Mouse (Mus musculus) CH12.LX (cell line): Measurements from ENCODE around the gene Sult3a2. TPM values are rescaled to one million over a fixed set of nuclear protein-coding genes. Genes with fewer than 3 reads are reported as not detected.

Source experiments
- DNase-seq: peaks from one replicate; pipeline ENCODE4 v3.0.0-alpha.2; 2013; ENCODE audit errors: extremely low read depth
- H3K27ac ChIP-seq: 2 replicates; pipeline ENCODE4 v1.5.1; 2012; ENCODE audit warnings: low read depth, mild to moderate bottlenecking, control low read depth, moderate library complexity; ENCODE audit not compliant: insufficient read depth
- H3K27me3 ChIP-seq: replicated peaks from 2 replicates; pipeline ENCODE3; 2012; ENCODE audit warnings: inconsistent platforms
- H3K36me3 ChIP-seq, 2 experiments: replicated peaks in 1 of 2; 2 replicates each; pipeline versions ENCODE3 to v1.6.1; 2012; ENCODE audit warnings: inconsistent platforms in 1 of 2, low read length in 1 of 2, mild to moderate bottlenecking in 1 of 2, mixed read lengths in 1 of 2, moderate library complexity in 1 of 2; ENCODE audit not compliant: control insufficient read depth in 1 of 2, insufficient read depth in 1 of 2
- H3K4me1 ChIP-seq, 2 experiments: 2 replicates each; pipeline ENCODE4 v1.6.1; 2012; ENCODE audit warnings: inconsistent platforms in 1 of 2, moderate library complexity in 1 of 2; ENCODE audit not compliant: insufficient read depth in 2 of 2, control insufficient read depth in 1 of 2
- H3K4me2 ChIP-seq: 2 replicates; pipeline ENCODE4 v1.6.1; 2012; ENCODE audit warnings: low read depth, mild to moderate bottlenecking, control low read depth; ENCODE audit not compliant: poor library complexity, insufficient read depth, severe bottlenecking
- H3K4me3 ChIP-seq, 3 experiments: fragments of 150-350 bp in 1 of 3; sonication (generic) in 1 of 3; replicated peaks in 1 of 3; 2 replicates each; pipeline versions ENCODE3 to v1.5.1; 2011 to 2012; ENCODE audit warnings: low read depth in 2 of 3, low read length in 2 of 3, mild to moderate bottlenecking in 2 of 3, moderate library complexity in 2 of 3, control low read depth in 1 of 3, improper control_type of control experiment in 1 of 3, inconsistent platforms in 1 of 3, mixed read lengths in 1 of 3; ENCODE audit not compliant: poor library complexity in 1 of 3
- H3K79me2 ChIP-seq: replicated peaks from 2 replicates; pipeline ENCODE4 v1.6.1; 2012; ENCODE audit warnings: mild to moderate bottlenecking, moderate library complexity; ENCODE audit not compliant: control insufficient read depth, poor library complexity, insufficient read depth, severe bottlenecking; ENCODE audit errors: extremely low read depth
- H3K9ac ChIP-seq: 2 replicates; pipeline ENCODE4 v1.6.1; 2012; ENCODE audit warnings: low read depth, mild to moderate bottlenecking, control low read depth, moderate library complexity; ENCODE audit not compliant: insufficient read depth
- H3K9me3 ChIP-seq: replicated peaks from 2 replicates; pipeline ENCODE3; 2012; ENCODE audit warnings: low read length, inconsistent platforms, mixed read lengths
- BHLHE40 ChIP-seq: IDR thresholded peaks from 2 replicates; pipeline ENCODE4 v1.6.1; 2011; ENCODE audit warnings: mild to moderate bottlenecking, low read depth, low read length, improper control_type of control experiment
- CHD2 ChIP-seq: IDR thresholded peaks from 2 replicates; pipeline ENCODE4 v1.6.1; 2011; ENCODE audit warnings: low read length, improper control_type of control experiment
- ETS1 ChIP-seq: conservative IDR thresholded peaks from 2 replicates; pipeline ENCODE4 v1.6.1; 2012; ENCODE audit warnings: low read depth, mild to moderate bottlenecking, inconsistent platforms, low read length, improper control_type of control experiment, moderate library complexity
- GABPA ChIP-seq: IDR thresholded peaks from 2 replicates; pipeline ENCODE4 v1.6.1; 2012; ENCODE audit warnings: low read depth, low read length, improper control_type of control experiment, inconsistent platforms; ENCODE audit not compliant: insufficient replicate concordance
- IRF4 ChIP-seq: IDR thresholded peaks from 2 replicates; pipeline ENCODE4 v1.6.1; 2014; ENCODE audit warnings: low read depth, mild to moderate bottlenecking, inconsistent platforms, low read length, improper control_type of control experiment
- JUN ChIP-seq: IDR thresholded peaks from 2 replicates; pipeline ENCODE4 v1.6.1; 2011; ENCODE audit warnings: low read depth, mild to moderate bottlenecking, low read length, improper control_type of control experiment, moderate library complexity; ENCODE audit not compliant: insufficient read depth
- JUND ChIP-seq: conservative IDR thresholded peaks from 2 replicates; pipeline ENCODE4 v1.6.1; 2011; ENCODE audit warnings: low read depth, low read length, improper control_type of control experiment
- MAFK ChIP-seq: IDR thresholded peaks from 2 replicates; pipeline ENCODE4 v1.6.1; 2011; ENCODE audit warnings: low read length, improper control_type of control experiment; ENCODE audit not compliant: insufficient replicate concordance
- MEF2A ChIP-seq: IDR thresholded peaks from 2 replicates; pipeline ENCODE4 v1.6.1; 2014; ENCODE audit warnings: low read depth, mild to moderate bottlenecking, inconsistent platforms, low read length, improper control_type of control experiment, borderline replicate concordance
- MXI1 ChIP-seq: IDR thresholded peaks from 2 replicates; pipeline ENCODE4 v1.6.1; 2011; ENCODE audit warnings: mild to moderate bottlenecking, low read depth, low read length, improper control_type of control experiment
- NELFE ChIP-seq: IDR thresholded peaks from 2 replicates; pipeline ENCODE4 v1.6.1; 2011; ENCODE audit warnings: low read depth, low read length, improper control_type of control experiment
- NRF1 ChIP-seq: IDR thresholded peaks from 2 replicates; pipeline ENCODE4 v1.6.1; 2014; ENCODE audit warnings: low read depth, mild to moderate bottlenecking, inconsistent platforms, low read length, improper control_type of control experiment, moderate library complexity
- POLR2A ChIP-seq: IDR thresholded peaks from 2 replicates; pipeline ENCODE4 v1.6.1; 2011; ENCODE audit warnings: low read depth, mild to moderate bottlenecking, improper control_type of control experiment, low read length
- POLR2AphosphoS2 ChIP-seq: IDR thresholded peaks from 2 replicates; pipeline ENCODE4 v1.6.1; 2011; ENCODE audit warnings: low read depth, low read length, improper control_type of control experiment
- RAD21 ChIP-seq: IDR thresholded peaks from 2 replicates; pipeline ENCODE4 v1.6.1; 2011; ENCODE audit warnings: low read depth, mild to moderate bottlenecking, low read length, improper control_type of control experiment, moderate library complexity
- TBP ChIP-seq: conservative IDR thresholded peaks from 2 replicates; pipeline ENCODE4 v1.6.1; 2011; ENCODE audit warnings: low read depth, low read length, improper control_type of control experiment
- UBTF ChIP-seq: IDR thresholded peaks from 2 replicates; pipeline ENCODE4 v1.6.1; 2012; ENCODE audit warnings: low read depth, mild to moderate bottlenecking, inconsistent platforms, low read length, improper control_type of control experiment, moderate library complexity
- USF1 ChIP-seq: IDR thresholded peaks from 2 replicates; pipeline ENCODE4 v1.6.1; 2014; ENCODE audit warnings: low read depth, mild to moderate bottlenecking, inconsistent platforms, low read length, improper control_type of control experiment
- ZC3H11A ChIP-seq: IDR thresholded peaks from 2 replicates; pipeline ENCODE4 v1.6.1; 2012; ENCODE audit warnings: low read depth, mild to moderate bottlenecking, inconsistent platforms, low read length, improper control_type of control experiment
- dilution Hi-C: fragments of 300-500 bp; cut with MboI; formaldehyde crosslinking; loops from 2 replicates; pipeline ENCODE4 v1.14.3; 2020; ENCODE audit warnings: low sequenced_read_pairs; ENCODE audit not compliant: extremely low pct_unique_long_range_greater_than_20kb, extremely low pct_ligation_motif_present
- in situ Hi-C: fragments of 300-500 bp; cut with MboI; formaldehyde crosslinking; loops from 3 replicates; pipeline ENCODE4 v1.14.3; 2019; ENCODE audit warnings: low sequenced_read_pairs, low pct_ligation_motif_present, low pct_unique_long_range_greater_than_20kb, mixed read lengths
- polyA plus RNA-seq: library from polyadenylated mRNA; unstranded; fragments of >175 nt; gene quantifications from 2 replicates; pipeline ENCODE4 v1.2.1, GENCODE M21; 2012; ENCODE audit warnings: low read depth; ENCODE audit not compliant: insufficient read length
- total RNA-seq, 2 experiments: library from RNA; depleted of rRNA; stranded (reverse); fragments of 300-350 nt in 1 of 2; fragments of >200 nt in 1 of 2; gene quantifications; 2 replicates each; pipeline ENCODE4 v1.2.3; 2012 to 2014

The Sult3a2 gene
- total and polyA plus RNA-seq, 3 experiments = not detected

GRCm38 (mm10) chr10:33816923-33817322 lies 30.4 kb upstream of the Sult3a2 start:
- Histone ChIP-seq H3K4me3 (no peak overlapping the region), H3K9ac (no peak overlapping the region), H3K36me3 (no peaks in the 10 kb centered on the region), H3K27ac (no peak overlapping the region), H3K79me2 (no peaks in the 10 kb centered on the region), H3K4me1 (no peaks in the 10 kb centered on the region), H3K4me2 (no peak overlapping the region), H3K9me3 (no peaks in the 10 kb centered on the region), H3K27me3 (no peaks in the 10 kb centered on the region)
- in situ Hi-C loops (no loop called here), dilution Hi-C loops (no loop called here)
- no peak for TF ChIP-seq MAFK
- TF ChIP-seq MXI1 = no peak
- no peak for TF ChIP-seq GABPA
- no peak for TF ChIP-seq POLR2AphosphoS2
- no peak for TF ChIP-seq POLR2A
- TF ChIP-seq UBTF = no peak
- no peak for TF ChIP-seq USF1
- TF ChIP-seq ETS1 = no peak
- no peak for TF ChIP-seq ZC3H11A
- TF ChIP-seq CHD2 = no peak
- no peak for TF ChIP-seq TBP
- no peak for TF ChIP-seq BHLHE40
- no peak for TF ChIP-seq NRF1
- TF ChIP-seq RAD21 = no peak
- TF ChIP-seq NELFE = no peak
- no peak for TF ChIP-seq JUND
- no peak for TF ChIP-seq JUN
- TF ChIP-seq MEF2A = no peak
- no peak for DNase-seq

GRCm38 (mm10) chr10:33814266-33814665 lies 27.8 kb upstream of the Sult3a2 start:
- dilution Hi-C loops = no loop called here

More at GRCm38 (mm10) chr10:33814266-33814665, 27.8 kb upstream of the Sult3a2 start:
- no peaks in the 10 kb centered on the region for H3K79me2 ChIP-seq
- no peak overlapping the region for H3K9ac ChIP-seq
- no peaks in the 10 kb centered on the region for H3K27me3 ChIP-seq
- in situ Hi-C loops = no loop called here
- no peaks in the 10 kb centered on the region for H3K4me1 ChIP-seq
- no peak overlapping the region for H3K4me2 ChIP-seq
- H3K9me3 ChIP-seq = no peaks in the 10 kb centered on the region
- no peak for TF ChIP-seq IRF4
- TF ChIP-seq GABPA = no peak
- DNase-seq = no peak
- H3K27ac ChIP-seq = no peak overlapping the region
- H3K4me3 ChIP-seq = no peak overlapping the region
- no peaks in the 10 kb centered on the region for H3K36me3 ChIP-seq
